Mouse (Mus musculus): ENCODE results near the gene Lrrk1.

- TF ChIP-seq EP300 (IDR thresholded peaks at IDR 0.05; ENCODE audit: low read depth), result no peak
- no peak for TF ChIP-seq CTCF (IDR thresholded peaks at IDR 0.05; ENCODE audit: low read depth)
Observed at GRCm38 (mm10) chr7:66282265-66282664, 105.9 kb downstream of the Lrrk1 start.

Measured in liver, postnatal 0 days (tissue).